Mouse (Mus musculus) cortical plate, adult 2 months (tissue): Measurements from ENCODE around the gene Usp22.

Experiments
- CTCF ChIP-seq: fragments of 200-500 bp; IDR thresholded peaks from 2 replicates; pipeline ENCODE4 v1.5.1; 2011; ENCODE audit warnings: mild to moderate bottlenecking, control low read depth, low read length; ENCODE audit not compliant: insufficient read depth; ENCODE audit errors: extremely low read depth
- POLR2A ChIP-seq: fragments of 200-500 bp; IDR thresholded peaks from 2 replicates; pipeline ENCODE4 v1.6.1; 2011; ENCODE audit warnings: mild to moderate bottlenecking, low read length, control low read depth; ENCODE audit not compliant: insufficient read depth; ENCODE audit errors: extremely low read depth

DNA sequence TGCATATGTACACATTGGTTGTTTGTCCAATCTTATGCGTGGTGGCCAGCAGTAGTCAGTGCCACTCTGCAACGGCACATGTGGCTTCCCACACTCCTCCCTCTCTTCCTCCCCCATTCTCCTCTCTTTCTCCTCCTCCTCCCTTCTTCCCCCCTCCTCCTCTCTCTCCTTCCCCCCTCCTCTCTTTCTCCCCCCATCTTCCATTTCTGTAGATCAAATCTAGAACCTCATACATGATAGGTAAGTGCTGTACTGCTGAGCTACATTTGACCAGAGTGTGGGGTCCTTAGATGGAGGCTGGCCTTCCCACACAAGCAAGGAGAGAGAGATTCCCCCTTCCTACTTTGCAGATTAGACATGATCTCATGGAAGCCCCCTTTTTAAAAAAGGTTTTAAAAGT is 17.9 kb upstream of the Usp22 start:
- no peak for TF ChIP-seq POLR2A
- TF ChIP-seq CTCF: no peak
